Mouse (Mus musculus) leukemia stem cell, adult 10-12 weeks (primary cell): ENCODE measurements around the gene Tubgcp5. TPM values are rescaled to one million over a fixed set of nuclear protein-coding genes. Genes with fewer than 3 reads are reported as not detected.

Experiments
- polyA plus RNA-seq: library from polyadenylated mRNA; stranded (reverse); fragments of >175 nt; gene quantifications from 2 replicates; pipeline ENCODE4 v1.2.3, GENCODE M21; 2012; ENCODE audit warnings: low replicate concordance

Gene Tubgcp5
- 1.3 and 1.4 TPM in 2 replicates for polyA plus RNA-seq

GRCm38 (mm10) chr7:55793952-55794603 is at the start of gene Tubgcp5:
Gene Tubgcp5, plus strand, starts transcription at chr7:55794154.

GRCm38 (mm10) chr7:55767926-55768325 is 26.0 kb upstream of the Tubgcp5 start, which contains the start of gene Siglech:
Gene Siglech, plus strand, starts transcription at chr7:55768178.

GRCm38 (mm10) chr7:55841445-55841844 is 47.5 kb downstream of the Tubgcp5 start, which contains the start of gene Cyfip1:
Gene Cyfip1, plus strand, starts transcription at chr7:55841745.

Other genes starting within 250 kb of the Tubgcp5 start
- 2.8 and 3.5 TPM in 2 replicates for gene Siglech, start 26.0 kb upstream of the Tubgcp5 start, polyA plus RNA-seq
- gene Cyfip1, start 47.6 kb downstream of the Tubgcp5 start, polyA plus RNA-seq: 13.5 and 23.2 TPM in 2 replicates
- 9.0 and 9.1 TPM in 2 replicates for gene Nipa2, start 168.3 kb downstream of the Tubgcp5 start, polyA plus RNA-seq
- gene Nipa1, start 225.8 kb downstream of the Tubgcp5 start, polyA plus RNA-seq: 4.1 and 6.7 TPM in 2 replicates